Mouse (Mus musculus) embryo, embryonic 11 days (tissue): ENCODE measurements at regions not wholly inside any gene's neighbourhood (a gene's known extent, or its start where the extent isn't known, plus 50 kb on each side); places are given as distances from the start of the nearest gene placed in this dataset.

Experiments
- DNase-seq: peaks from one replicate; pipeline ENCODE4 v3.0.0-alpha.2; 2015

- no peak for DNase-seq
These were observed 607.0 kb upstream of the Steap1 start for GRCm38 (mm10) chr5:6356161-6356560.

DNA sequence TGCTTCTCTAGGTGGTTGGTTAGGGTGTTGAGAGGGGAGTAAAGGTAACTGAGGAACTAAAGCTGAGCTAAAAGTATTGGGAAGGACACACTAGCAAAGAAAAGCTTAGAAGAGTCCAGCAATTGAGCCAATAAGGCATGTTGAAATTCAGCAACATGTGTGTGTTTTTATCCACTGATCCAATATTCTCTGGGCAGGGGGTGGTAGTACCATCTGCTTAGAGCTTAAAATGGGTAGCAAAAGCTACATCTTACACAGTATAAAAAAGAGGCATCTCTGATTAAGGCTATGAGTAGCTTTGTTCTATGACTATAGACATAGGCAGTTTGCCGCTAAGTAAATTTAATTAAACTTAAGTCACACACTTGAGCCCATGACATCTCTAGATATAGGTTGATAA lies 598.2 kb upstream of the Steap1 start:
- no peak for DNase-seq

- DNase-seq: no peak
These were observed 595.6 kb upstream of the Steap1 start for GRCm38 (mm10) chr5:6344751-6345150.

DNA sequence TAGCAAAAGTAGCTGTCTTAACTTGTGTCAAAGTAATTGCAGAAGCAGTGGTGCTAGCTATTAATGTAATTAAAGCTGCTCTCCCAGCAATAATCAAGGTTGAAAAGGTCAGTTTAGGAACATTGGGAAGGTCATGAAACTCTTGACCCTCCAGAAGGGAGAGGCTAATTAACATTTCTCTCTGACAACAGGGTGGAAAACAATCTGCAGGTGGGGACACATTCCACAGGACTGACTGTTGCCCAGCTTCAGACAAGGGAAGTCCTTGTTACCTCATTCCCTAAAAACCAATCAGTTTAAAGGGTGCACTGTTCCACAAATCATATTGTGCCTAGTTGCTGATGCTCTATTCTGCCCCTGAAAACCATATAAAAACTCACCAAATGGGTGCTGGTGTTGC lies 580.5 kb upstream of the Steap1 start:
- no peak for DNase-seq

DNA sequence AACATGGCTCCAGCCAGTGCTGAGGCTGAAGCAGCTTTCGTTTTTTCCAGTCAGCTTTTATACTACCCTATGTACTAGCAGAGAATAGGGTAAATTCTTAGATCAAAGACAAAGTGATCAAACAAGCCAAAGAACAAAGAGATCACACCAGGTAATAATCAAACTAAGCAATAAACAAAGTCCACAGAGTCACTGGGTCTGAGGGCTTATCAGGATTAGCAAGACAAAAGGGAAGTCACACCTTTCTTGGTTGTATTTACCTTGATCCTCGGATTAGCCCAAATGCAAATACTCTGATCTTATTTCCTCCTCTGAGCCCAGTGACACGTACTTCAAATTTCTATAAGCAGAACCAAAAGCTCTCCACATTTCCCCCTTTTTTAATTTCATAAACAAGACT lies 579.4 kb upstream of the Steap1 start:
- no peak for DNase-seq

- DNase-seq: no peak
These were observed 549.4 kb upstream of the Steap1 start for GRCm38 (mm10) chr5:6298571-6298970.

DNA sequence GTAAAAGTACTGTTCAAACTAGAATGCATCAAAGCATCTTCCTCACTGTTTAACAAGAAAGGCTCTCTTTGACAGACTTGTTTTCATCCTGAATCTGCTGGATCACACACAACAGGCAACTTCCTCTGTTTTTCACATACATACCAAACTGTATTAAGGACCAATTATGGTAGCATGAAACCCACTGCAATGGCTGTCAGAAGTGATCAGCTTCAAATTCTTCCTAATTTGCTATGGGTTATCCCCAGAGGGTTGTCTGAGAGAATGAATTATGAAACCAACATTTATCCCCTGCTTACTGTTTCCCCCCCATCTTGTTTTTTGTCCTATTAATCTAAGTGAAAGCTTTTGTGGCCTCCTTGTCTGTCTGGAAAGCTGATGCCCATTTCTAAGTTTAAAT lies 545.2 kb upstream of the Steap1 start:
- DNase-seq: peak; percentile 5

- no peak for DNase-seq
These were observed 502.1 kb upstream of the Steap1 start for GRCm38 (mm10) chr5:6251207-6251606.
